Mouse (Mus musculus) cerebellum, adult 2 months (tissue): ENCODE data around the gene Agmo.

Experiments
- CTCF ChIP-seq: fragments of 200-500 bp; IDR thresholded peaks from 2 replicates; pipeline ENCODE4 v1.5.1; 2011; ENCODE audit warnings: low read depth, mild to moderate bottlenecking, control low read depth, low read length, moderate library complexity, borderline replicate concordance; ENCODE audit not compliant: insufficient read depth
- POLR2A ChIP-seq: fragments of 200-500 bp; IDR thresholded peaks from 2 replicates; pipeline ENCODE4 v1.6.1; 2011; ENCODE audit warnings: low read length, control low read depth, borderline replicate concordance; ENCODE audit not compliant: insufficient read depth

- no peak for TF ChIP-seq POLR2A
- no peak for TF ChIP-seq CTCF
Observed at GRCm38 (mm10) chr12:37242484-37242883, 1.0 kb downstream of the Agmo start.
